Mouse (Mus musculus): Measurements from ENCODE around the gene Usp16.

Usp16 gene

DNA sequence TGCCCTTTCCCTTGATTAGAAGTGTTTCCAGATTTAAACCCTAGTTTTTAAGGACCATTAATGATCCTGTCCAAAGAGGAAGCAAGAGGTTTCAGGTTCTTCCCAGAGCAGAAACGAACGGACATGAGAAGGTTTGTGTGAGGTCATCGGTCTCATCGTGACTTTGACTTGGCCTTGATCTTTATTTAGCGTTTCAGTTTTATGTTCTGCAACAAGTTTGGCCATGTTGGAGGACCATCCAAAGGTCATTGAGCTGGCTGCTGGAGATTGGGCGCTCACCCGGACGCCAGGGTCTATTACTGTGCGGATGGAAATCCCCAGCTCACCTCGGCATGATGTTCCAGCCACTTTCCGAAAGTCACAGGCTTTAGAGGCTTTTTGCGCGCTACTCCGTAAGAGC lies 57.8 kb downstream of the Usp16 start:
- no peak for TF ChIP-seq GATA4 (IDR thresholded peaks at IDR 0.05; ENCODE audit: insufficient replicate concordance, low read length)

DNA sequence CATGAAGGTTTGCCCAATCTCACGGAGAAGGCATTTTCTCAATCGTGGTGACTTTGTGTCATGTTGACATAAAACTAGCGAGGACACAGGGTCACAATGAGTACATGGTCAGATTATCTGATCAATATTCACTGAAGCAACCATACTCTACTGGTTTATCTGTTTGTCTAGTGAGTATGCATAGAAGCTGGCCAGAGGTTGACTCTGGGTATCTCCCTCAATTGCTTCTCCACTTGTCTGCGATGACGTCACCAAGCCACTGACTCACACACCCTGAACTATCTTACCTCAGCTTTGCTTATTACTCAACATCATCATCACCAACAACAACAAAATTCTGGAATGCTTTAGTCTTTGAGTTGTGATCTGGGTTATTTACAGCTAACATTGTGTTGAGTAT lies 69.7 kb downstream of the Usp16 start:
- peak; percentile 4; the same call in 1 of the 2 replicates for TF ChIP-seq GATA4 (IDR thresholded peaks at IDR 0.05; ENCODE audit: insufficient replicate concordance, low read length)

DNA sequence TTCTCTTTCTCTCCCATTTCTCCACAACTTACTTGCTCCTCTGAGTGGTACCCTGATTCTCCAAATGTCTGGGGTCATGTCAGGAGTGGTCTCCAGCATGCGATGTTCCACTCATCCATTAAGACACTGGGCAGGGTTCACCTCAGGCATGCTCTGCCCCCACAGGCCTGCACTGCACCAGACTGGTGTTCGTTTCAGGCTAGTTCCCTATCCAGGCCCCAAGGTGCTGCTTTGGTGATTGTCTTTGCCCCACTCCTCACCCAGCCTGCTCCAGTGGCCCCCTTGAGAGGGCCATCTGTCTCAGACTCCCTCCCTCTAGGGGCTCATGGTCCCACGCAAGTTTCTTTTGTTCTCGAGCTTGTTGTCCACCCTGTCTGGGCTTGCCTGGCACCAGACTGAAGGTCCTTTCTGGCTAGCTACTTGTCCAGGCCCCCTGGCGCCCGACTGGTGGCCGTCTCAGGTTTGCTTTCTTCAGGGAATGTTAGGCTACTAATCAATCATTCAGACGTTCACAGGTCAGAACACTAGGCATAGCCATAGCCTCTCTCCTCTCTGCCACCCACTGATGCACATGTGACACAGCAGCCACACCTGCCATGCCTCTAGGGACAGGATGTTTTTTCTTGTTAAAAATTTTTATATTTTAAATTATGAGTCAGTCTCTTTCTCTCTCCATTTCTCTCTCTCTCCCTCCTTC lies 73.2 kb downstream of the Usp16 start:
- TF ChIP-seq GATA4 (IDR thresholded peaks at IDR 0.05; ENCODE audit: insufficient replicate concordance, low read length): no peak

DNA sequence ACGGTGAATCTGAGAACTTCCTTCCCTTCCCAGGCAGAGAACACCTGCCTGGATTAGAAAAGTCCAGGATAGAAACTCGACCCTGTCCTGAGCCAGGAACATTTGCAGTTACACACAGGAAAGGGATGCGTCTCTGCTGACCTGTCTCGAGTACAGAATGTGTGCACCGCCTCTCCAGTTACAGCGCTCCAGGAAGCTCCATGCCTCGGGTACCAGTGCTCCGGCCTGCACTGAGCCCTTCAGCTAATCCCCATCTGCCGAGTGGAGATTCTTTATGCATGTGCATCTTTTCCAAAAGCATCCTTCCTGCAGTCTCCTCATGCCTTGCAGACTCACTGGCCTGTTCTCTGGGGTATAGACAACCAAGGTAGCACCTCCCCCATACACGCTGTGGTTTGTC lies 74.3 kb downstream of the Usp16 start:
- no peak for TF ChIP-seq GATA4 (IDR thresholded peaks at IDR 0.05; ENCODE audit: insufficient replicate concordance, low read length)

Measured in liver, adult (tissue).